Mouse (Mus musculus) forebrain, embryonic 15.5 days (tissue): Measurements from ENCODE around the gene Ppp4r3b. TPM values are rescaled to one million over a fixed set of nuclear protein-coding genes. Genes with fewer than 3 reads are reported as not detected.

Experiments
- ATAC-seq: fragments of 200-750 bp; cut with Nextera tagmentation; replicated peaks from 2 replicates; pipeline ENCODE4 v1.8.0; 2017; ENCODE audit warnings: mild to moderate bottlenecking, moderate TSS enrichment, moderate library complexity
- H3K27ac ChIP-seq: fragments of 300-500 bp; sonication (generic); replicated peaks from 2 replicates; pipeline ENCODE4 v1.5.1; 2015; ENCODE audit warnings: mild to moderate bottlenecking, inconsistent platforms
- H3K27me3 ChIP-seq: fragments of 300-500 bp; sonication (generic); 2 replicates; pipeline ENCODE4 v1.6.1; 2015; ENCODE audit warnings: inconsistent platforms
- H3K36me3 ChIP-seq: fragments of 300-500 bp; sonication (generic); 2 replicates; pipeline ENCODE4 v1.6.1; 2015; ENCODE audit warnings: mild to moderate bottlenecking, inconsistent platforms
- H3K4me1 ChIP-seq: fragments of 300-500 bp; sonication (generic); 2 replicates; pipeline ENCODE4 v1.6.1; 2015; ENCODE audit warnings: inconsistent platforms
- H3K4me2 ChIP-seq: fragments of 300-500 bp; sonication (generic); replicated peaks from 2 replicates; pipeline ENCODE4 v1.6.1; 2015; ENCODE audit warnings: mild to moderate bottlenecking, inconsistent platforms
- H3K4me3 ChIP-seq: fragments of 300-500 bp; sonication (generic); 2 replicates; pipeline ENCODE4 v1.5.1; 2015; ENCODE audit warnings: mild to moderate bottlenecking, inconsistent platforms
- H3K9ac ChIP-seq: fragments of 300-500 bp; sonication (generic); replicated peaks from 2 replicates; pipeline ENCODE4 v1.6.1; 2015; ENCODE audit warnings: mild to moderate bottlenecking, inconsistent platforms
- H3K9me3 ChIP-seq: fragments of 300-500 bp; sonication (generic); 2 replicates; pipeline ENCODE4 v1.6.1; 2016; ENCODE audit warnings: inconsistent platforms
- WGBS: fragments of 180-500 bp; shearing (Covaris S2); methylation state at CpG from one replicate; pipeline ENCODE4 v1.1.7; 2015; ENCODE audit warnings: mixed read lengths; 5-methylcytosine and 5-hydroxymethylcytosine counted together
- polyA plus RNA-seq: library from polyadenylated mRNA; unstranded; fragments of >200 nt; fragmentation: Nextera tagmentation; extraction: Ambion mirVana; gene quantifications from 2 replicates; pipeline ENCODE4 v1.2.1, GENCODE M21; 2015

Ppp4r3b gene
- polyA plus RNA-seq, 1 experiment from 2014 or later, result 93.1 TPM

GRCm38 (mm10) chr11:29181751-29182150 is 9.1 kb downstream of the Ppp4r3b start:
- ATAC-seq, result no peak

GRCm38 (mm10) chr11:29188981-29189380 is 16.3 kb downstream of the Ppp4r3b start:
- Histone ChIP-seq H3K4me1 (no peaks in the 10 kb centered on the region), H3K27ac (no peak overlapping the region), H3K36me3 (peaks cover 45% of the 10 kb centered on the region), H3K27me3 (no peaks in the 10 kb centered on the region), H3K4me3 (no peak overlapping the region), H3K4me2 (no peak overlapping the region), H3K9ac (no peak overlapping the region), H3K9me3 (no peaks in the 10 kb centered on the region)
- 86% methylated on average over 2 of the region's 2 CpGs for WGBS
- no peak for ATAC-seq

More at GRCm38 (mm10) chr11:29181751-29182150, 9.1 kb downstream of the Ppp4r3b start:
- H3K4me2 ChIP-seq, result no peak overlapping the region
- H3K27me3 ChIP-seq, result no peaks in the 10 kb centered on the region
- peaks cover 10% of the 10 kb centered on the region for H3K4me1 ChIP-seq
- no peaks in the 10 kb centered on the region for H3K9me3 ChIP-seq
- H3K36me3 ChIP-seq, result peaks cover 29% of the 10 kb centered on the region
- H3K4me3 ChIP-seq, result no peak overlapping the region
- no peak overlapping the region for H3K9ac ChIP-seq
- WGBS, result 94% methylated on average over 5 of the region's 5 CpGs
- H3K27ac ChIP-seq, result no peak overlapping the region

- no peak overlapping the region for H3K4me2 ChIP-seq
- H3K4me1 ChIP-seq, result no peaks in the 10 kb centered on the region
- H3K4me3 ChIP-seq, result no peak overlapping the region
- no peak overlapping the region for H3K9ac ChIP-seq
- ATAC-seq, result no peak
- H3K27ac ChIP-seq, result no peak overlapping the region
- H3K27me3 ChIP-seq, result no peaks in the 10 kb centered on the region
- WGBS, result 86% methylated on average over 5 of the region's 5 CpGs
- no peaks in the 10 kb centered on the region for H3K9me3 ChIP-seq
- H3K36me3 ChIP-seq, result peaks cover 43% of the 10 kb centered on the region
Observed at GRCm38 (mm10) chr11:29203653-29204052, 31.0 kb downstream of the Ppp4r3b start.

- no peaks in the 10 kb centered on the region for H3K27me3 ChIP-seq
- peaks cover 43% of the 10 kb centered on the region for H3K36me3 ChIP-seq
- no peak overlapping the region for H3K4me3 ChIP-seq
- 90% methylated on average over 2 of the region's 2 CpGs for WGBS
- H3K9me3 ChIP-seq, result no peaks in the 10 kb centered on the region
- H3K9ac ChIP-seq, result no peak overlapping the region
- H3K27ac ChIP-seq, result no peak overlapping the region
- no peak for ATAC-seq
- H3K4me2 ChIP-seq, result no peak overlapping the region
- H3K4me1 ChIP-seq, result no peaks in the 10 kb centered on the region
Observed at GRCm38 (mm10) chr11:29209774-29210173, 37.1 kb downstream of the Ppp4r3b start.

DNA sequence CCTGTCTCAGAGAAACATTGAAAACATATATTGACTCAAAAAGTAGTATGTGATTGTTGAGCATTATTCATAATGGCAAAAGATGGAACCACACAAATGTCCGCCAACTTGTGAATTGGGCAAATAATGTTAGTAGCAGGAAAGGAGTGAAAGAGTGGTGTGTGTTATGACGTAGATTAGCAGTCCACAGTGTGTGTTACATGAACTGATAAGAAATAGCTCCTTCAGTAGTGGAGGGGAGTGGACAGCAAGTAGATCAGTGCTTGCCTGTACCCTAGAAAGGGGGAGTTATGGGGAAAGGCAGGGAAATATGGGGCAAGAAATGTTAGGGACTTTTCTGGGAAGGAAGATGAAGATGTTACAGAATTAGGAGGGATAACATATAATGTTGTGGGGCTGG is 43.5 kb downstream of the Ppp4r3b start:
- Histone ChIP-seq H3K4me3 (no peak overlapping the region), H3K36me3 (peaks cover 69% of the 10 kb centered on the region)
- WGBS, result 97% methylated on average over 2 of the region's 2 CpGs

GRCm38 (mm10) chr11:29219055-29219454 is 46.4 kb downstream of the Ppp4r3b start:
- no peaks in the 10 kb centered on the region for H3K9me3 ChIP-seq
- H3K27me3 ChIP-seq, result no peaks in the 10 kb centered on the region
- H3K4me1 ChIP-seq, result no peaks in the 10 kb centered on the region
- H3K36me3 ChIP-seq, result peaks cover 77% of the 10 kb centered on the region
- no peak for ATAC-seq
- no peak overlapping the region for H3K4me2 ChIP-seq
- no peak overlapping the region for H3K9ac ChIP-seq
- H3K4me3 ChIP-seq, result no peak overlapping the region
- no peak overlapping the region for H3K27ac ChIP-seq

More for the DNA sequence above, 43.5 kb downstream of the Ppp4r3b start:
- no peak overlapping the region for H3K4me2 ChIP-seq
- no peaks in the 10 kb centered on the region for H3K9me3 ChIP-seq
- no peaks in the 10 kb centered on the region for H3K27me3 ChIP-seq
- H3K9ac ChIP-seq, result no peak overlapping the region
- no peak overlapping the region for H3K27ac ChIP-seq
- no peak for ATAC-seq
- H3K4me1 ChIP-seq, result no peaks in the 10 kb centered on the region

GRCm38 (mm10) chr11:29222310-29222709 is 49.6 kb downstream of the Ppp4r3b start:
- 93% methylated on average over 5 of the region's 5 CpGs for WGBS
- no peak overlapping the region for H3K9ac ChIP-seq
- H3K36me3 ChIP-seq, result peaks cover 72% of the 10 kb centered on the region

GRCm38 (mm10) chr11:29224754-29225153 is 52.1 kb downstream of the Ppp4r3b start:
- Histone ChIP-seq H3K27ac (no peak overlapping the region), H3K27me3 (no peaks in the 10 kb centered on the region), H3K9me3 (no peaks in the 10 kb centered on the region), H3K4me3 (no peak overlapping the region), H3K4me2 (no peak overlapping the region), H3K36me3 (peaks cover 81% of the 10 kb centered on the region), H3K9ac (no peak overlapping the region), H3K4me1 (no peaks in the 10 kb centered on the region)
- ATAC-seq, result no peak
- WGBS, result 93% methylated on average over 2 of the region's 2 CpGs

More at GRCm38 (mm10) chr11:29222310-29222709, 49.6 kb downstream of the Ppp4r3b start:
- H3K4me3 ChIP-seq, result no peak overlapping the region
- no peaks in the 10 kb centered on the region for H3K27me3 ChIP-seq
- no peak overlapping the region for H3K27ac ChIP-seq
- no peaks in the 10 kb centered on the region for H3K9me3 ChIP-seq
- no peaks in the 10 kb centered on the region for H3K4me1 ChIP-seq
- no peak for ATAC-seq
- no peak overlapping the region for H3K4me2 ChIP-seq

GRCm38 (mm10) chr11:29228957-29229356 is 56.3 kb downstream of the Ppp4r3b start:
- H3K36me3 ChIP-seq, result peaks cover 61% of the 10 kb centered on the region
- H3K4me2 ChIP-seq, result no peak overlapping the region
- WGBS, result 92% methylated on average over 2 of the region's 2 CpGs

DNA sequence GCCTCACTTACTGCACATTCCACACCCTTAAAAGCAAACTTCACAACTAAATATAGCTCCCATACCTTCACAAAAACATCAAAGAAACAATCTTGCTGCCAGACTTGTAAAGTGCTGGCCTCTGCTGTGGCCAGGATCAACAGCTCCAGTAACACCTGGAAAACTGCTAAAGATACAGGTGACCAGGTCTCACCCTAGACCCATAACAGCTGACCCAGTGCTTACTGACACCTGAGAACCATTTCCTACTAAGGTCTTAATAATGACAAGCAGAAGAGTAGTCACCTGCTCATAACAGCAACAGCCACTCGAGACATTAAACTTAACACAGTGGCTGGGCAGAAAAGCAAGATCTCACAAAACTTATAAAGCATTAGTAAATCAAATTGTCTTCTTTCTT is 60.9 kb downstream of the Ppp4r3b start:
- no peak overlapping the region for H3K4me2 ChIP-seq
- WGBS, result 85% methylated on average over 1 of the region's 1 CpGs

More at GRCm38 (mm10) chr11:29228957-29229356, 56.3 kb downstream of the Ppp4r3b start:
- H3K27me3 ChIP-seq, result no peaks in the 10 kb centered on the region
- H3K9me3 ChIP-seq, result no peaks in the 10 kb centered on the region
- H3K9ac ChIP-seq, result no peak overlapping the region
- no peak overlapping the region for H3K27ac ChIP-seq
- H3K4me3 ChIP-seq, result no peak overlapping the region
- ATAC-seq, result no peak
- H3K4me1 ChIP-seq, result no peaks in the 10 kb centered on the region

GRCm38 (mm10) chr11:29237364-29237763 is 64.7 kb downstream of the Ppp4r3b start:
- Histone ChIP-seq H3K9me3 (no peaks in the 10 kb centered on the region), H3K4me2 (no peak overlapping the region), H3K4me1 (no peaks in the 10 kb centered on the region), H3K9ac (no peak overlapping the region), H3K27ac (no peak overlapping the region), H3K36me3 (peaks cover 15% of the 10 kb centered on the region), H3K27me3 (no peaks in the 10 kb centered on the region), H3K4me3 (no peak overlapping the region)
- no peak for ATAC-seq

More for the DNA sequence above, 60.9 kb downstream of the Ppp4r3b start:
- Histone ChIP-seq H3K4me1 (no peaks in the 10 kb centered on the region), H3K9me3 (no peaks in the 10 kb centered on the region), H3K27ac (no peak overlapping the region), H3K9ac (no peak overlapping the region), H3K4me3 (no peak overlapping the region), H3K36me3 (peaks cover 33% of the 10 kb centered on the region), H3K27me3 (no peaks in the 10 kb centered on the region)
- ATAC-seq, result no peak

DNA sequence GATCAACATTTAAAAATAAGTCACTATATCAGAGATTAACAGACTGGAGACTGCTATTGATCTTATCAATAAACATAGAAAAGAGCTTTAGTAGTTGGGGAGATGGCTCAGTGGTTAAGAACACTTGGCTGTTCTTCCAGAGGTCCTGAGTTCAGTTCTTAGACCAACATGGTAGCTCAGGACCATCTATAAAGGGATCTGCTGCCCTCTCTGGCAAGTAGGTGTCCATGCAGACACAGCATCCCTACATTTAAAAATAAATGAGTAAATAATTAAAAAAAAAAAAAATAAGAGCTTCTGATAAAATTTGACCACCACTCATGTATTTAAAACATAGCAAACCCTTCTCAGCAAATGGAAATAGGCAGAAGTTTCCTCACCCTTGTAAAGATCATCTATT is 65.4 kb downstream of the Ppp4r3b start:
- Histone ChIP-seq H3K9me3 (no peaks in the 10 kb centered on the region), H3K4me2 (no peak overlapping the region), H3K27me3 (no peaks in the 10 kb centered on the region), H3K4me3 (no peak overlapping the region), H3K9ac (no peak overlapping the region), H3K36me3 (peaks cover 15% of the 10 kb centered on the region), H3K27ac (no peak overlapping the region), H3K4me1 (no peaks in the 10 kb centered on the region)
- no peak for ATAC-seq

GRCm38 (mm10) chr11:29238551-29238950 is 65.9 kb downstream of the Ppp4r3b start:
- no peaks in the 10 kb centered on the region for H3K4me1 ChIP-seq
- WGBS, result 96% methylated on average over 3 of the region's 3 CpGs
- H3K27me3 ChIP-seq, result no peaks in the 10 kb centered on the region
- H3K4me3 ChIP-seq, result no peak overlapping the region
- no peak overlapping the region for H3K4me2 ChIP-seq
- no peak for ATAC-seq
- H3K27ac ChIP-seq, result no peak overlapping the region
- H3K9ac ChIP-seq, result no peak overlapping the region
- peaks cover 18% of the 10 kb centered on the region for H3K36me3 ChIP-seq
- no peaks in the 10 kb centered on the region for H3K9me3 ChIP-seq
